Mouse (Mus musculus) kidney, postnatal 0 days (tissue): ENCODE data around the gene Lad1. TPM values are rescaled to one million over a fixed set of nuclear protein-coding genes. Genes with fewer than 3 reads are reported as not detected.

Source experiments
- ATAC-seq: fragments of 200-750 bp; cut with Nextera tagmentation; replicated peaks from 2 replicates; pipeline ENCODE4 v1.8.0; 2017; ENCODE audit warnings: low read depth, moderate number of reproducible peaks, moderate TSS enrichment, moderate library complexity; ENCODE audit not compliant: low FRiP score
- DNase-seq: peaks from one replicate; pipeline ENCODE4 v3.0.0-alpha.2; 2016; ENCODE audit warnings: low spot score
- H3K27ac ChIP-seq: fragments of 300-500 bp; sonication (generic); 2 replicates; pipeline ENCODE4 v1.5.1; 2014; ENCODE audit warnings: mild to moderate bottlenecking
- H3K27me3 ChIP-seq: fragments of 300-500 bp; sonication (generic); 2 replicates; pipeline ENCODE4 v1.6.1; 2014; ENCODE audit warnings: low read length, mixed read lengths; ENCODE audit not compliant: insufficient read depth
- H3K36me3 ChIP-seq: fragments of 300-500 bp; sonication (generic); 2 replicates; pipeline ENCODE4 v1.6.1; 2014; ENCODE audit warnings: low read length, mixed read lengths; ENCODE audit not compliant: insufficient read depth
- H3K4me1 ChIP-seq: fragments of 300-500 bp; sonication (generic); replicated peaks from 2 replicates; pipeline ENCODE4 v1.6.1; 2014; ENCODE audit warnings: antibody characterized with exemption, low read length, mixed read lengths; ENCODE audit not compliant: insufficient read depth
- H3K4me2 ChIP-seq: fragments of 300-500 bp; sonication (generic); 2 replicates; pipeline ENCODE4 v1.6.1; 2014; ENCODE audit warnings: mild to moderate bottlenecking, low read length, moderate library complexity, mixed read lengths
- H3K4me3 ChIP-seq: fragments of 300-500 bp; sonication (generic); replicated peaks from 2 replicates; pipeline ENCODE4 v1.5.1; 2014; ENCODE audit warnings: low read depth, low read length
- H3K9ac ChIP-seq: fragments of 300-500 bp; sonication (generic); 2 replicates; pipeline ENCODE4 v1.6.1; 2014; ENCODE audit warnings: low read depth, low read length
- H3K9me3 ChIP-seq: fragments of 300-500 bp; sonication (generic); replicated peaks from 2 replicates; pipeline ENCODE4 v1.6.1; 2016; ENCODE audit warnings: low read length, inconsistent platforms, mixed read lengths
- CTCF ChIP-seq: IDR thresholded peaks from 2 replicates; pipeline ENCODE4 v1.5.1; 2016; ENCODE audit warnings: antibody characterized with exemption, low read depth, mild to moderate bottlenecking, moderate library complexity
- WGBS: fragments of 180-500 bp; shearing (Covaris S2); extraction: QIAGEN DNeasy Blood & Tissue Kit; methylation state at CpG from one replicate; pipeline ENCODE4 v1.1.7; 2014; 5-methylcytosine and 5-hydroxymethylcytosine counted together
- polyA plus RNA-seq: library from polyadenylated mRNA; unstranded; fragments of >200 nt; fragmentation: Nextera tagmentation; extraction: Ambion mirVana; gene quantifications from 2 replicates; pipeline ENCODE4 v1.2.1, GENCODE M21; 2015

The Lad1 gene
- polyA plus RNA-seq, 1 experiment from 2014 or later = 28.4 TPM

DNA sequence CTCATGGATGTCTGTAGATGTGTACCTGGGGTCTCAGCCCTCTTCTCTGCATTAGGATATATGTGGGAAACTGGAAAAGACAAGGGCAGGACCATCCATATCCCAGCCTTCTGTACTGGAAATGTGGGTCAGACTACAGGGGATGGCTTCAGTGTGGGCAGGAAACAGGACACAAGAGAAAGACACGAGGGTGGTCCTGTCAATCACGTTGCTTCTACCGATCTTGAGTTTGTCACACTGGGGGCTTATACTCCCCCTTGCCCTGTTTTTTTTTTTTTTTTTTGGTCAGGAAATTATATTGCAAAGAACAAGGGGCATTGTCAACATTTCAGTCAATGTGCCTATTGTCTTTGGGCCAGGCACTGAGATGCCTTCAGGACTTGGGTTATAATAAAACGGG lies 20.2 kb downstream of the Lad1 start:
- no peak overlapping the region for H3K4me3 ChIP-seq
- H3K36me3 ChIP-seq = no peaks in the 10 kb centered on the region
- no peak overlapping the region for H3K9ac ChIP-seq
- H3K9me3 ChIP-seq = no peaks in the 10 kb centered on the region
- H3K27ac ChIP-seq = no peak overlapping the region
- ATAC-seq (no peak), DNase-seq (no peak)
- no peaks in the 10 kb centered on the region for H3K27me3 ChIP-seq
- 64% methylated on average over 4 of the region's 4 CpGs for WGBS
- no peak overlapping the region for H3K4me2 ChIP-seq
- peaks cover 4% of the 10 kb centered on the region; the same call in 1 of the 2 replicates for H3K4me1 ChIP-seq
- no peak for TF ChIP-seq CTCF

DNA sequence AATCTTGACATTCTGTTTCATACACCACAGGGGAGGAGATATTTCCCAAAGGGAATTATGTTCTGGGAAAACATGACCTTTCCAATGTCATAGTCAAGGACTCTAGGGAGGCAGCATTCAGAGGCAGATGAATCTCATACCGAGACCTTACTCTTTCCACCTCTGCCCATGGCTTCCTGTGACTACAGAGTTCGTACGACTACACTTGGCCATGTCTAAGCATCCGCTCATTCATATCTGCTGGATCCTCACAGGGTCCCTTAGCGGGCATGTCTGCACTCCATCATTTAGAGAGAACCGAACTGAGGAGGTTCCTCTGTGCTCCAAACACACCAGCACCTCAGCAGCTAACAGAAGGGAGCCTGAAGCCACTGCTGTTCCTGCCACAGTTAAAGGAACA lies 20.7 kb downstream of the Lad1 start:
- DNase-seq (no peak), ATAC-seq (no peak)
- 86% methylated on average over 6 of the region's 6 CpGs for WGBS
- no peak overlapping the region for H3K4me3 ChIP-seq
- no peak overlapping the region for H3K9ac ChIP-seq
- H3K27me3 ChIP-seq = no peaks in the 10 kb centered on the region
- H3K36me3 ChIP-seq = no peaks in the 10 kb centered on the region
- no peak for TF ChIP-seq CTCF
- H3K4me2 ChIP-seq = no peak overlapping the region
- no peak overlapping the region for H3K27ac ChIP-seq
- H3K9me3 ChIP-seq = no peaks in the 10 kb centered on the region
- 0 out of 2 replicates have a peak, but pooled peaks cover 4% of the 10 kb centered on the region for H3K4me1 ChIP-seq

DNA sequence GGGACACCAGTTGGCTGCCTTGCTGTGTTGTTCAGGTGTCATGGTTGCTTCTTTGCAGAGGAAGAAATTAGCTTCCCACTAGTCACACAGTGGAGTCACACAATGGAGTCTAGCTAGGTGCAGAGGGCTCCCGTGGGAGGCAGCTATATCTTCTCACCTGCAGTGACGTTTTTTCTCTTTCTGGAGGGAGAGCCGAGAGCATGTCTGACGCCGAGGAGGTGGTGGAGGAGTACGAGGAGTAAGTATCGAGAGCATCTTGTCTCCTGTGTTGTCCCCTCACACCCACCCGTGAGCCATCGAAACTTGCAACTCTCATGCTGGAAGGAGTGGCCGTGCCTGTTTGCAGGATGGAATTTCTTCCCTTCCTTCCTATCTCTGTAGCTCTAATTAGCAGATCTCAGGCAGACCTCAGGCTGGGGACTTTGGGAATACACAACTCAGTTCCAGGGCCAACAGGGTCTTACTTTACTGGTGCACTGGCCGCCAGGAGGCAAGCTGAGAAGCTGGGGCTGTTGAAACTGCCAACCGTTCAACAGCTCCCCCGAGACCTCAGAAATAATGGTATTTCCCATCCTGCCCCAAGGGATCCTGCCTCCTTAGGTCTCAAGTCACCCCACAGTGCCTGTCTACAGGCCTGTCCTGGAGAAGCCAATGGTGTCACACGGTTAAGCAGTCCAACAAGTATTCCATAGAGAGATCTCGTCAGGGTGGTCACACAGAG lies 22.4 kb downstream of the Lad1 start:
- peak; percentile 15; the same call in 1 of the 2 replicates for TF ChIP-seq CTCF
- WGBS = 46% methylated on average over 15 of the region's 15 CpGs
- Histone ChIP-seq H3K9ac (no peak overlapping the region), H3K9me3 (no peaks in the 10 kb centered on the region), H3K4me3 (no peak overlapping the region), H3K4me1 (0 out of 2 replicates have a peak, but pooled peaks cover 1% of the 10 kb centered on the region), H3K4me2 (no peak overlapping the region), H3K27ac (no peak overlapping the region), H3K27me3 (no peaks in the 10 kb centered on the region), H3K36me3 (no peaks in the 10 kb centered on the region)
- ATAC-seq (no peak), DNase-seq (no peak)

DNA sequence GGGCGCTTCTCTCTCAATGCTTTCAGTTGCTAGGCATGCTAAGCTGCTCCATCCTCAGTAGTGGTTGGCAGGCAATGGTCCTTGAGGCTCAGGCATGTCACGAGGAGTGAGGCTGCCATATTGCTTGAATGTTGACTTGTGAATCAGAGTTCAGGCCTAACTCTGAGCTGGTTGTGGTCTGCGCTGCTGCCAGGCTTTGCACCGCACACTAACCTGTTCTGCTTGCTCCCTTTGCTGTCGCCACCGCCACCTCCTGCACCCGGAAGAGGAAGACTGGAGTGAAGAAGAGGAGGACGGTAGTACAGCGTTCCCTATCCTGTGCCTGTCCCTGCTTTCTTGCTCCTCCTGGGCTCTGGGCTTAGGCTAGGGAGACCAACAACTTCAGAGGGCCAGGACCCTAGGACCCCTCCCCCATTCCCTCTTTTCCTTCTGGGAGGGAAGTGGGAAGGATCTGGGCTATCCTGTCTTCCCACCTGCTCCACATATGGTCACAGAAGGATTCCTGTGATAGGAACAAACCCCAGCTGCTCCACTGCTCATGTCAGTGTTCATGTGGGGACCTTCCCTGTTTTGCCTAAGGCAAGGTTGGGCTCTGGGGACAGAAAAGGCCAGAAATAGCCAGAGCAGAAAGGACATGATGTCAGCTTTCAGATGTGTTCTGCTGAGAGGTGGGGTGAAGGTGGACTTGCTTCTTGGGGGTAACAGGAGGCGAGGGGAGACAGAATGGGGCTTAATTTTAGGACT lies 25.3 kb downstream of the Lad1 start:
- Histone ChIP-seq H3K27me3 (no peaks in the 10 kb centered on the region), H3K4me2 (no peak overlapping the region), H3K36me3 (no peaks in the 10 kb centered on the region), H3K9ac (no peak overlapping the region), H3K4me1 (no peaks in the 10 kb centered on the region), H3K27ac (no peak overlapping the region), H3K4me3 (no peak overlapping the region), H3K9me3 (no peaks in the 10 kb centered on the region)
- ATAC-seq = no peak
- DNase-seq = no peak
- TF ChIP-seq CTCF = no peak
- 91% methylated on average over 10 of the region's 10 CpGs for WGBS

DNA sequence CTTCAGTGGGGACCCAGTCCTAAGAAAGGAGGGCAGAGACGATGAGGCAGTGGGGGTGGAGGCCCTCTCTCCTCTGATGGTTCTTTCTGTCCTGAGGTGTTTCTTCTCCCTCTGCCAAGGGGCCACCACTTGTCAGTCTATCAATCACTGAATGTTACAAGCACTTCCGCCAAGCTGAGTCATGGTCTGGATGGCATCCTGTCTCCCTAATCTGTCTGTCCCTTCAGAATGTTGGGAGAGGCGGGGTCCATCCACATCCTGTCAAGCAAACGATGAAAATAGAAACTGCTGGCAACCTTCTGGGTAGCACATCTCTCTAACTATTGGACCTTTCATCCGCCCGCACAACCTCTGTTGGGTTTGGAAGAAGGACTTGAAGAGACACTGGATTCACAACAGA lies 26.1 kb downstream of the Lad1 start:
- no peak overlapping the region for H3K27ac ChIP-seq
- 68% methylated on average over 6 of the region's 6 CpGs for WGBS
- ATAC-seq (no peak), DNase-seq (no peak)
- no peak overlapping the region for H3K4me2 ChIP-seq
- H3K4me1 ChIP-seq = no peaks in the 10 kb centered on the region
- no peak for TF ChIP-seq CTCF
- H3K4me3 ChIP-seq = no peak overlapping the region
- H3K27me3 ChIP-seq = no peaks in the 10 kb centered on the region
- H3K36me3 ChIP-seq = no peaks in the 10 kb centered on the region
- H3K9me3 ChIP-seq = no peaks in the 10 kb centered on the region
- H3K9ac ChIP-seq = no peak overlapping the region

DNA sequence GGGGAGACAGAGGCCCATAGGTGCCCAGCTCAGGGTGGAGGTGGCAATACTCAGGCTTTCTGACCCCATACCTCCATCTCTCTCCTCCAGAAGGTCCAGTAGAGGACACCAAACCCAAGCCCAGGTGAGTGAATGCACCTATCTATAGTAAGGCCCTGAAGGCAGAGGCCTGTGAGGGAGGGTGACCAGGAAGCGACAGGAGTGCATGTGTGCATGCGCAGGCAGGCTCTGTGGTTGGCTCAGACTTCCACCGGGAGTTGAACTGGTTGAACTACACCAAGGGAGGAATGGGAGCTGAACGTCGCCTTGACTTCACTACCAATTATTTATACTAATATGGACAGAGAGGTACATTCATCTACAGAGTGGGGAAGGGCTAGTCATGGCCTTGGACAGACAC lies 28.2 kb downstream of the Lad1 start:
- DNase-seq = no peak
- no peak for TF ChIP-seq CTCF
- H3K4me1 ChIP-seq = no peaks in the 10 kb centered on the region
- no peak for ATAC-seq
- no peaks in the 10 kb centered on the region for H3K36me3 ChIP-seq
- no peaks in the 10 kb centered on the region for H3K27me3 ChIP-seq
- 78% methylated on average over 5 of the region's 5 CpGs for WGBS
- H3K9me3 ChIP-seq = no peaks in the 10 kb centered on the region
- no peak overlapping the region for H3K9ac ChIP-seq
- no peak overlapping the region for H3K4me2 ChIP-seq
- no peak overlapping the region for H3K27ac ChIP-seq
- H3K4me3 ChIP-seq = no peak overlapping the region
